Mouse (Mus musculus) midbrain, postnatal 0 days (tissue): ENCODE measurements around the gene Lpgat1. TPM values are rescaled to one million over a fixed set of nuclear protein-coding genes. Genes with fewer than 3 reads are reported as not detected.

Experiments
- ATAC-seq: fragments of 200-750 bp; cut with Nextera tagmentation; 2 replicates; pipeline ENCODE4 v1.8.0; 2017; ENCODE audit warnings: moderate number of reproducible peaks, mild to moderate bottlenecking, moderate TSS enrichment, moderate library complexity; ENCODE audit not compliant: low FRiP score
- DNase-seq: peaks from one replicate; pipeline ENCODE4 v3.0.0-alpha.2; 2015; ENCODE audit warnings: low spot score
- H3K27ac ChIP-seq: fragments of 300-500 bp; sonication (generic); 2 replicates; pipeline ENCODE4 v1.5.1; 2014; ENCODE audit warnings: low read depth, mild to moderate bottlenecking, low read length, mixed read lengths
- H3K27me3 ChIP-seq: fragments of 300-500 bp; sonication (generic); 2 replicates; pipeline ENCODE4 v1.6.1; 2014; ENCODE audit warnings: low read length, control low read depth, mixed read lengths; ENCODE audit not compliant: insufficient read depth
- H3K36me3 ChIP-seq: fragments of 300-500 bp; sonication (generic); 2 replicates; pipeline ENCODE4 v1.6.1; 2014; ENCODE audit warnings: low read length, control low read depth, mixed read lengths; ENCODE audit not compliant: insufficient read depth
- H3K4me1 ChIP-seq: fragments of 300-500 bp; sonication (generic); 2 replicates; pipeline ENCODE4 v1.6.1; 2014; ENCODE audit warnings: mild to moderate bottlenecking, control low read depth, antibody characterized with exemption, low read length, mixed read lengths; ENCODE audit not compliant: insufficient read depth
- H3K4me2 ChIP-seq: fragments of 300-500 bp; sonication (generic); 2 replicates; pipeline ENCODE4 v1.6.1; 2014; ENCODE audit warnings: low read depth, mild to moderate bottlenecking, low read length, mixed read lengths; ENCODE audit not compliant: poor library complexity, severe bottlenecking
- H3K4me3 ChIP-seq: fragments of 300-500 bp; sonication (generic); 2 replicates; pipeline ENCODE4 v1.5.1; 2014; ENCODE audit warnings: low read depth, mild to moderate bottlenecking, low read length, moderate library complexity
- H3K9ac ChIP-seq: fragments of 300-500 bp; sonication (generic); replicated peaks from 2 replicates; pipeline ENCODE4 v1.6.1; 2014; ENCODE audit warnings: mild to moderate bottlenecking, low read length, moderate library complexity, mixed read lengths; ENCODE audit not compliant: poor library complexity, severe bottlenecking
- H3K9me3 ChIP-seq: fragments of 300-500 bp; sonication (generic); 2 replicates; pipeline ENCODE4 v1.6.1; 2016; ENCODE audit warnings: low read length, control low read depth
- CTCF ChIP-seq: IDR thresholded peaks from 2 replicates; pipeline ENCODE4 v1.5.1; 2016; ENCODE audit warnings: antibody characterized with exemption, mild to moderate bottlenecking
- WGBS: fragments of 180-500 bp; shearing (Covaris S2); extraction: QIAGEN DNeasy Blood & Tissue Kit; methylation state at CpG from one replicate; pipeline ENCODE4 v1.1.7; 2014; 5-methylcytosine and 5-hydroxymethylcytosine counted together
- polyA plus RNA-seq: library from polyadenylated mRNA; unstranded; fragments of >200 nt; fragmentation: Nextera tagmentation; extraction: Ambion mirVana; gene quantifications from 2 replicates; pipeline ENCODE4 v1.2.1, GENCODE M21; 2015
- total RNA-seq: library from RNA; depleted of rRNA; stranded (reverse); fragments of >200 nt; gene quantifications from 2 replicates; pipeline ENCODE4 v1.2.3, GENCODE M21; 2014

The Lpgat1 gene
- total and polyA plus RNA-seq, 2 experiments from 2014 or later: 53.0 to 56.2 TPM

- no peaks in the 10 kb centered on the region for H3K27me3 ChIP-seq
- no peak overlapping the region for H3K9ac ChIP-seq
- no peak for ATAC-seq
- H3K9me3 ChIP-seq: no peaks in the 10 kb centered on the region
- no peaks in the 10 kb centered on the region for H3K36me3 ChIP-seq
- 82% methylated on average over 5 of the region's 5 CpGs for WGBS
- no peak overlapping the region for H3K27ac ChIP-seq
- no peaks in the 10 kb centered on the region for H3K4me1 ChIP-seq
- H3K4me3 ChIP-seq: no peak overlapping the region
- H3K4me2 ChIP-seq: no peak overlapping the region
- TF ChIP-seq CTCF: no peak
- no peak for DNase-seq
Observed at GRCm38 (mm10) chr1:191804747-191805146, 87.1 kb downstream of the Lpgat1 start.

GRCm38 (mm10) chr1:191805788-191806187 is 88.2 kb downstream of the Lpgat1 start:
- ATAC-seq (no peak), DNase-seq (no peak)
- H3K9me3 ChIP-seq: no peaks in the 10 kb centered on the region
- H3K27me3 ChIP-seq: no peaks in the 10 kb centered on the region
- no peak overlapping the region for H3K9ac ChIP-seq
- no peaks in the 10 kb centered on the region for H3K36me3 ChIP-seq
- H3K4me3 ChIP-seq: no peak overlapping the region
- no peak for TF ChIP-seq CTCF
- 68% methylated on average over 6 of the region's 6 CpGs for WGBS
- H3K4me2 ChIP-seq: no peak overlapping the region
- no peaks in the 10 kb centered on the region for H3K4me1 ChIP-seq
- H3K27ac ChIP-seq: no peak overlapping the region

GRCm38 (mm10) chr1:191806740-191807139 is 89.1 kb downstream of the Lpgat1 start:
- no peaks in the 10 kb centered on the region for H3K36me3 ChIP-seq
- no peak for DNase-seq
- H3K27ac ChIP-seq: no peak overlapping the region
- H3K9me3 ChIP-seq: no peaks in the 10 kb centered on the region
- no peak for ATAC-seq
- peak; percentile 38 for TF ChIP-seq CTCF
- no peaks in the 10 kb centered on the region for H3K27me3 ChIP-seq
- no peak overlapping the region for H3K4me2 ChIP-seq
- H3K4me1 ChIP-seq: no peaks in the 10 kb centered on the region
- no peak overlapping the region for H3K9ac ChIP-seq
- no peak overlapping the region for H3K4me3 ChIP-seq
- 98% methylated on average over 4 of the region's 4 CpGs for WGBS

GRCm38 (mm10) chr1:191807979-191808378 is 90.3 kb downstream of the Lpgat1 start:
- Histone ChIP-seq H3K27ac (no peak overlapping the region), H3K4me2 (no peak overlapping the region), H3K36me3 (no peaks in the 10 kb centered on the region), H3K4me3 (no peak overlapping the region), H3K9ac (no peak overlapping the region), H3K4me1 (no peaks in the 10 kb centered on the region), H3K9me3 (no peaks in the 10 kb centered on the region), H3K27me3 (peaks cover 3% of the 10 kb centered on the region; the same call in 1 of the 2 replicates)
- 88% methylated on average over 7 of the region's 7 CpGs for WGBS
- ATAC-seq (no peak), DNase-seq (no peak)
- no peak for TF ChIP-seq CTCF

GRCm38 (mm10) chr1:191808688-191809223 is 91.1 kb downstream of the Lpgat1 start:
- Histone ChIP-seq H3K9me3 (no peaks in the 10 kb centered on the region), H3K4me3 (no peak overlapping the region), H3K27me3 (peaks cover 3% of the 10 kb centered on the region; the same call in 1 of the 2 replicates), H3K27ac (no peak overlapping the region), H3K4me1 (no peaks in the 10 kb centered on the region), H3K9ac (no peak overlapping the region), H3K36me3 (no peaks in the 10 kb centered on the region), H3K4me2 (no peak overlapping the region)
- TF ChIP-seq CTCF: no peak
- DNase-seq (peak; percentile 94), ATAC-seq (peak; percentile 89)
- WGBS: 61% methylated on average over 12 of the region's 12 CpGs

- Histone ChIP-seq H3K27ac (no peak overlapping the region), H3K4me3 (no peak overlapping the region), H3K27me3 (peaks cover 3% of the 10 kb centered on the region; the same call in 1 of the 2 replicates), H3K9me3 (no peaks in the 10 kb centered on the region), H3K36me3 (no peaks in the 10 kb centered on the region), H3K4me2 (no peak overlapping the region), H3K9ac (no peak overlapping the region), H3K4me1 (no peaks in the 10 kb centered on the region)
- ATAC-seq (no peak), DNase-seq (no peak)
- no peak for TF ChIP-seq CTCF
- 84% methylated on average over 12 of the region's 12 CpGs for WGBS
Observed at GRCm38 (mm10) chr1:191811774-191812173, 94.1 kb downstream of the Lpgat1 start.
